Mouse (Mus musculus) activated CD4-positive, CD25-positive, alpha-beta regulatory T cell, adult 9 weeks (primary cell): ENCODE data around the gene Dhx9. TPM values are rescaled to one million over a fixed set of nuclear protein-coding genes. Genes with fewer than 3 reads are reported as not detected.

Source experiments
- polyA plus RNA-seq: library from polyadenylated mRNA; unstranded; fragments of 100-300 nt; shearing (Covaris generic); gene quantifications from one replicate; pipeline ENCODE4 v1.2.1, GENCODE M21; 2017

Gene Dhx9
- 48.5 TPM for polyA plus RNA-seq

DNA sequence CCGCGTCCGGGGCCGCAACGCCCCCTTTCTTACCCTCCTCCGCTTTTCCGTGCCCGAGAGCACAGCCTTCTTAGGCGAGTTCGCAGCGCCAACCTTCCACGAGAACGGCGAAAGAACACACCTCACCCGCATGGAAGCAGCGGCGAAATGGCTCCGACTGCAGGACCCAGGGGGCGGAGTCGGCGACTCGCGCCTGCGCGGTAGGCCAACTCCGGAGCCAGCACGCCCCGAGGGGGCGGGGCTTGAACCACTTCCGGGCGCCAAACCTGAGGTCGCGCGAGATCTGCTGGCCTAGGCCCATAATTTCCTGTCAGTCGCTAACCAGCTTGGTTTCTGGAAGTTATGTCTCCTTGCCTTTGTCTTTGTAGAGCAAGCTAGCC, at the start of gene Dhx9:
Gene Dhx9 (minus strand): TSS at position 161 of the 380 bp plus-strand sequence.

DNA sequence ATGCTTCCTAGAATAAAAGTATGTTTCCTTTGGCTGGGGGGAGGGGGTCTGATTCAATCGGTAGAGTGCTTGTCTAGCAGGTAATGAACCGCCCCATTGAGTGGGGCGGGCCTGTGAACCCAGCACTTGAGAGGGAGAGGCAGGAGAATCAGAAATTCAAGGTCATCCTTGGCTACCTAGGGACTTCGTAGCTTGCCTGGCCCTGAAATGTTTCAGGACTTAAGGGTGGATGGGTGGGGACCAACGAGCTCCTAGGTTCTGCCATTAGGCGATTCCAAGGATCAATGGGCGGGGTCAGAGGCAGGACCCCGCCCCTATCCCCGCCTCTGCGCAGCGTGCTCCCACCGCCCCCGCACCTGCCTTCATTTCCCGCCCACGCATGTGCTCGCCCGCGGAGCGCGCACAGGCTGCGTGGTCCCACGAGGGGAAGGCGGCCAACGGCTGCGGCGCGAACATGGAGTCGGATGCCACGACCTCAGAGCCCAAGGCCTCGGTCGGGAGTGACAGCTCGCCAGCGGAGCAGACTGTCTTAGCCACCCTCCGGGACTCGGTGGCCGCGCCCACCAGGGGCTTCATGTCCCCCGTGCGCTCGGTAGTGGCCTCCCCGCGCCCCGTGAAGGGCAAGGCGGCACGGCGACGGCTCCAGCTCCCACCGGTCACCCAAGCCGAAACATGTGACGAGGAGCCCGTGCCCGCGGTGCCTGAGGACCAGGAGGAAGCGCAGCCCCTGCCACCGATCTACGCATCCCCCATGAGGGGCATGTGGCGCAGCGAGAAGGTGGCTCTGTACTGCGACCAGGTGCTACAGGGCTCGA, 62.5 kb downstream of the Dhx9 start, which contains the start of gene Shcbp1l:
Gene Shcbp1l (plus strand): TSS at position 393 of the 815 bp plus-strand sequence.

Other genes with a start within 250 kb of the Dhx9 start
- gene Lamc1, start 154.9 kb downstream of the Dhx9 start, polyA plus RNA-seq: 4.8 TPM
- not detected for gene Shcbp1l, start 62.5 kb downstream of the Dhx9 start, polyA plus RNA-seq
- not detected for gene Npl, start 62.4 kb upstream of the Dhx9 start, polyA plus RNA-seq
- 0.22 TPM for gene Rgs8, start 165.4 kb upstream of the Dhx9 start, polyA plus RNA-seq